Comparison of ENCODE assay signal across 13 mouse cellular contexts in genomic region chr12:108278221-108278918, GRCm38 (mm10). TPM values are rescaled to one million over a fixed set of nuclear protein-coding genes. Genes with fewer than 3 reads are reported as not detected.
DNase-seq lines count a peak whose midpoint lies in the region; ATAC-seq and TF ChIP-seq lines count a peak whose summit lies in the region.
"Had no signal": no experiment of that assay in that cellular context is flagged by ENCODE, and none has a peak within 500 bp of the region (broad histone marks: within the 10 kb centered on the region; RNA-seq: fewer than 3 reads in every experiment).

No protein-coding gene starts in this region.

- no peak overlapping the region for H3K4me3 ChIP-seq in kidney, postnatal 0 days (replicated peaks; ENCODE audit: low read depth, low read length)
- H3K4me3 ChIP-seq in kidney, adult 2 months (ENCODE audit: insufficient read depth, low read depth, low read length): no peak overlapping the region
- H3K4me3 ChIP-seq in embryonic facial prominence, embryonic 13.5 days: no peak overlapping the region
- H3K4me3 ChIP-seq in hindbrain, embryonic 15.5 days: no peak overlapping the region
- no peak overlapping the region for H3K4me3 ChIP-seq in myocyte

- H3K4me1 ChIP-seq in kidney, postnatal 0 days (replicated peaks; ENCODE audit: insufficient read depth, low read length): peaks cover 27% of the 10 kb centered on the region
- peaks cover 4% of the 10 kb centered on the region for H3K4me1 ChIP-seq in kidney, adult 2 months (ENCODE audit: control insufficient read depth, insufficient read depth, low read length)
- peaks cover 39% of the 10 kb centered on the region for H3K4me1 ChIP-seq in embryonic facial prominence, embryonic 13.5 days
- H3K4me1 ChIP-seq in hindbrain, embryonic 15.5 days (replicated peaks): peaks cover 41% of the 10 kb centered on the region

- no peaks in the 10 kb centered on the region for H3K79me2 ChIP-seq in myocyte (ENCODE audit: control insufficient read depth, insufficient read depth)

- no peak overlapping the region for H3K4me2 ChIP-seq in kidney, postnatal 0 days (ENCODE audit: low read length)
- peak overlapping the region; percentile 97 for H3K4me2 ChIP-seq in embryonic facial prominence, embryonic 13.5 days
- H3K4me2 ChIP-seq in hindbrain, embryonic 15.5 days: peak overlapping the region; percentile 95
- no peak overlapping the region for H3K4me2 ChIP-seq in myocyte (ENCODE audit: low read depth)

- no peaks in the 10 kb centered on the region for H3K36me3 ChIP-seq in kidney, postnatal 0 days (ENCODE audit: insufficient read depth, low read length)
- H3K36me3 ChIP-seq in kidney, adult 2 months (ENCODE audit: control insufficient read depth, insufficient read depth, low read length): no peaks in the 10 kb centered on the region
- no peaks in the 10 kb centered on the region for H3K36me3 ChIP-seq in embryonic facial prominence, embryonic 13.5 days
- H3K36me3 ChIP-seq in hindbrain, embryonic 15.5 days: no peaks in the 10 kb centered on the region
- no peaks in the 10 kb centered on the region for H3K36me3 ChIP-seq in myocyte (ENCODE audit: control insufficient read depth, insufficient read depth)

- no peak for ATAC-seq in kidney, postnatal 0 days (replicated peaks; ENCODE audit: low FRiP score, low read depth)
- no peak for ATAC-seq in embryonic facial prominence, embryonic 13.5 days (ENCODE audit: insufficient number of reproducible peaks, insufficient read depth, low FRiP score, low TSS enrichment, low read depth)
- no peak for ATAC-seq in hindbrain, embryonic 15.5 days (ENCODE audit: low FRiP score, low read depth)
- no peak for ATAC-seq in megakaryocyte-erythroid progenitor cell, adult 5-6 weeks (replicated peaks; ENCODE audit: low FRiP score, low TSS enrichment, poor library complexity, severe bottlenecking)

- no peak overlapping the region for H3ac ChIP-seq in myocyte (ENCODE audit: control insufficient read depth, insufficient read length)

- no peaks in the 10 kb centered on the region for H3K9me3 ChIP-seq in kidney, postnatal 0 days (replicated peaks; ENCODE audit: low read length)
- no peaks in the 10 kb centered on the region for H3K9me3 ChIP-seq in embryonic facial prominence, embryonic 13.5 days
- H3K9me3 ChIP-seq in hindbrain, embryonic 15.5 days: no peaks in the 10 kb centered on the region

- WGBS in kidney, postnatal 0 days: 41% methylated on average over 15 of the region's 15 CpGs
- 76% methylated on average over 15 of the region's 15 CpGs for WGBS in kidney, adult 2 months
- WGBS in embryonic facial prominence, embryonic 13.5 days: 38% methylated on average over 15 of the region's 15 CpGs
- 22% methylated on average over 15 of the region's 15 CpGs for WGBS in hindbrain, embryonic 15.5 days

- no peak overlapping the region for H3K27ac ChIP-seq in kidney, postnatal 0 days
- H3K27ac ChIP-seq in kidney, adult 2 months (ENCODE audit: insufficient read depth, low read depth, low read length): no peak overlapping the region
- peak overlapping the region; percentile 51; the same call in 1 of the 2 replicates for H3K27ac ChIP-seq in embryonic facial prominence, embryonic 13.5 days
- peak overlapping the region; percentile 95 for H3K27ac ChIP-seq in hindbrain, embryonic 15.5 days (replicated peaks)

- peak; percentile 60 for DNase-seq in kidney, postnatal 0 days (ENCODE audit: low spot score)
- no peak for DNase-seq in kidney, adult 2 months
- DNase-seq in right cerebral cortex, adult 18-20 months: no peak
- no peak for DNase-seq in urinary bladder, postnatal 10 days (ENCODE audit: low spot score)
- DNase-seq: gastrocnemius, postnatal 14 days; heart, postnatal 4 days had no signal

- no peak for TF ChIP-seq POLR2A in kidney, adult 2 months (IDR thresholded peaks at IDR 0.05; ENCODE audit: low read depth, low read length)
- TF ChIP-seq POLR2A in myocyte (IDR thresholded peaks at IDR 0.05; ENCODE audit: insufficient read length, low read depth): no peak

- no peak for TF ChIP-seq CTCF in kidney, postnatal 0 days (IDR thresholded peaks at IDR 0.05; ENCODE audit: low read depth)
- no peak for TF ChIP-seq CTCF in kidney, adult 2 months (conservative IDR thresholded peaks at IDR 0.05; ENCODE audit: insufficient read depth, insufficient read length, low read depth, low read length)

- no peaks in the 10 kb centered on the region for H3K27me3 ChIP-seq in kidney, postnatal 0 days (ENCODE audit: insufficient read depth, low read length)
- no peaks in the 10 kb centered on the region for H3K27me3 ChIP-seq in kidney, adult 2 months (replicated peaks; ENCODE audit: control insufficient read depth, insufficient read depth, low read length)
- no peaks in the 10 kb centered on the region for H3K27me3 ChIP-seq in embryonic facial prominence, embryonic 13.5 days
- no peaks in the 10 kb centered on the region for H3K27me3 ChIP-seq in hindbrain, embryonic 15.5 days
- peaks cover 5% of the 10 kb centered on the region for H3K27me3 ChIP-seq in myocyte (ENCODE audit: control insufficient read depth, insufficient read depth, insufficient read length)

- H3K9ac ChIP-seq in kidney, postnatal 0 days (ENCODE audit: low read depth, low read length): no peak overlapping the region
- peak overlapping the region; percentile 32; the same call in 1 of the 2 replicates for H3K9ac ChIP-seq in embryonic facial prominence, embryonic 13.5 days
- no peak overlapping the region for H3K9ac ChIP-seq in hindbrain, embryonic 15.5 days

TF ChIP-seq in myocyte, 11 proteins besides CTCF, POLR2A, EP300 and RAD21:
- TF ChIP-seq POLR2AphosphoS2 (IDR thresholded peaks at IDR 0.05; ENCODE audit: insufficient read length, low read depth) (no peak), TCF3 (IDR thresholded peaks at IDR 0.05; ENCODE audit: insufficient read length, low read depth) (peak; percentile 59), TCF12 (IDR thresholded peaks at IDR 0.05; ENCODE audit: insufficient read depth, poor library complexity, severe bottlenecking) (peak; percentile 2), MYOD1 (IDR thresholded peaks at IDR 0.05; ENCODE audit: control insufficient read depth in 1 of 3, insufficient read length in 2 of 3, low read depth in 2 of 3) (peak in 2 of 3 experiments; percentile 67 to 87), USF1 (IDR thresholded peaks at IDR 0.05; ENCODE audit: low read depth) (no peak), MYOG (IDR thresholded peaks at IDR 0.05; ENCODE audit: control insufficient read depth in 1 of 3, insufficient read depth in 1 of 3, insufficient read length in 2 of 3, low read depth in 2 of 3) (peak in 2 of 3 experiments; percentile 76 to 80)

RNA-seq across cellular contexts. Expression of gene Ccdc85c, which starts 3.1 kb away (rescaled TPM):
- polyA plus RNA-seq in kidney, postnatal 0 days (2015; fragmentation: Nextera tagmentation; extraction: Ambion mirVana): 7.2 and 7.7 TPM in 2 replicates
- polyA plus RNA-seq in kidney, adult 2 months (2012; rRNA removed): 15.7 and 19.4 TPM in 2 replicates
- 6.3 and 6.6 TPM in 2 replicates for polyA plus RNA-seq in embryonic facial prominence, embryonic 13.5 days (2015; fragmentation: Nextera tagmentation; extraction: Ambion mirVana)
- 13.7 and 14.7 TPM in 2 replicates for polyA plus RNA-seq in hindbrain, embryonic 15.5 days (2015; fragmentation: Nextera tagmentation; extraction: Ambion mirVana)
- 6.6 TPM for polyA plus RNA-seq in myocyte (2012; fragmentation: generic; extraction: Trizol)
- total RNA-seq in megakaryocyte-erythroid progenitor cell, adult 5-6 weeks (2014; fragmentation: Nextera tagmentation): 1.3 TPM in 1 of 2 replicates, not detected in the other
- 0.42 and 1.3 TPM in 2 replicates for total RNA-seq in megakaryocyte-erythroid progenitor cell, adult 5-6 weeks (2017)

RNA-seq across cellular contexts. Expression of gene Hhipl1, which starts 27.7 kb away (rescaled TPM):
- polyA plus RNA-seq in kidney, postnatal 0 days (2015; fragmentation: Nextera tagmentation; extraction: Ambion mirVana): 0.37 and 0.43 TPM in 2 replicates
- 0.31 and 0.42 TPM in 2 replicates for polyA plus RNA-seq in kidney, adult 2 months (2012; rRNA removed)
- polyA plus RNA-seq in embryonic facial prominence, embryonic 13.5 days (2015; fragmentation: Nextera tagmentation; extraction: Ambion mirVana): 0.44 and 0.69 TPM in 2 replicates
- 2.7 and 2.9 TPM in 2 replicates for polyA plus RNA-seq in hindbrain, embryonic 15.5 days (2015; fragmentation: Nextera tagmentation; extraction: Ambion mirVana)
- 13.5 TPM for polyA plus RNA-seq in myocyte (2012; fragmentation: generic; extraction: Trizol)
- total RNA-seq in megakaryocyte-erythroid progenitor cell, adult 5-6 weeks (2014; fragmentation: Nextera tagmentation): not detected in 2 replicates
- not detected in 2 replicates for total RNA-seq in megakaryocyte-erythroid progenitor cell, adult 5-6 weeks (2017)
- total RNA-seq: CH12.LX; common myeloid progenitor, adult 5-6 weeks; megakaryocyte progenitor cell, adult 5-6 weeks had no signal

RNA-seq across cellular contexts. Expression of gene Cyp46a1, which starts 55.8 kb away (rescaled TPM):
- 5.2 and 5.9 TPM in 2 replicates for polyA plus RNA-seq in kidney, postnatal 0 days (2015; fragmentation: Nextera tagmentation; extraction: Ambion mirVana)
- 4.1 and 5.1 TPM in 2 replicates for polyA plus RNA-seq in kidney, adult 2 months (2012; rRNA removed)
- 8.0 and 9.1 TPM in 2 replicates for polyA plus RNA-seq in embryonic facial prominence, embryonic 13.5 days (2015; fragmentation: Nextera tagmentation; extraction: Ambion mirVana)
- 30.8 and 32.2 TPM in 2 replicates for polyA plus RNA-seq in hindbrain, embryonic 15.5 days (2015; fragmentation: Nextera tagmentation; extraction: Ambion mirVana)
- 1.6 TPM for polyA plus RNA-seq in myocyte (2012; fragmentation: generic; extraction: Trizol)
- 1.0 TPM in 1 of 2 replicates, not detected in the other for total RNA-seq in megakaryocyte-erythroid progenitor cell, adult 5-6 weeks (2014; fragmentation: Nextera tagmentation)
- 0.23 TPM in 1 of 2 replicates, not detected in the other for total RNA-seq in megakaryocyte-erythroid progenitor cell, adult 5-6 weeks (2017)
- total RNA-seq: CH12.LX; common myeloid progenitor, adult 5-6 weeks had no signal

Comparison
In these comparisons a context has a peak if more than half of its experiments do, and no peak if none do; other contexts are left out.
1. H3K27ac ChIP-seq: peak in embryonic facial prominence, embryonic 13.5 days (single experiment) and hindbrain, embryonic 15.5 days (single experiment); none in kidney, postnatal 0 days (single experiment) and kidney, adult 2 months (single experiment).
2. H3K4me2 ChIP-seq: peak in embryonic facial prominence, embryonic 13.5 days (single experiment) and hindbrain, embryonic 15.5 days (single experiment); none in kidney, postnatal 0 days (single experiment) and myocyte (single experiment).